Mouse (Mus musculus) olfactory bulb, adult 2 months (tissue): ENCODE measurements around the gene Olfr1415. TPM values are rescaled to one million over a fixed set of nuclear protein-coding genes. Genes with fewer than 3 reads are reported as not detected.
A peak's percentile ranks its signal among the peaks of the same experiment; 100 is the strongest.

Experiments
- H3K27ac ChIP-seq: fragments of 200-500 bp; 2 replicates; pipeline ENCODE4 v1.5.1; 2012; ENCODE audit warnings: low read depth, low read length; ENCODE audit not compliant: insufficient read depth
- H3K4me1 ChIP-seq: fragments of 200-500 bp; 2 replicates; pipeline ENCODE4 v1.6.1; 2012; ENCODE audit warnings: low read length; ENCODE audit not compliant: control insufficient read depth, insufficient read depth
- H3K4me3 ChIP-seq: fragments of 200-500 bp; 2 replicates; pipeline ENCODE4 v1.5.1; 2012; ENCODE audit warnings: mild to moderate bottlenecking, low read depth, low read length, moderate library complexity; ENCODE audit not compliant: insufficient read depth
- CTCF ChIP-seq: fragments of 200-500 bp; IDR thresholded peaks from 2 replicates; pipeline ENCODE4 v1.5.1; 2012; ENCODE audit warnings: low read depth, mild to moderate bottlenecking, low read length, moderate library complexity; ENCODE audit not compliant: insufficient read depth
- POLR2A ChIP-seq: fragments of 200-500 bp; IDR thresholded peaks from 2 replicates; pipeline ENCODE4 v1.6.1; 2012; ENCODE audit warnings: mild to moderate bottlenecking, low read depth, low read length, moderate library complexity; ENCODE audit not compliant: insufficient read depth
- WGBS: fragments of 180-500 bp; shearing (Covaris S2); methylation state at CpG from one replicate; pipeline ENCODE4 v1.1.7; 2018; 5-methylcytosine and 5-hydroxymethylcytosine counted together
- polyA plus RNA-seq: library from polyadenylated mRNA; stranded (reverse); fragments of >200 nt; gene quantifications from 2 replicates; pipeline ENCODE4 v1.2.4, GENCODE M21; 2012; ENCODE audit warnings: low replicate concordance; ENCODE audit not compliant: missing spikeins, insufficient read depth, insufficient read length

Gene Olfr1415
- polyA plus RNA-seq, 1 experiment, result not detected

DNA sequence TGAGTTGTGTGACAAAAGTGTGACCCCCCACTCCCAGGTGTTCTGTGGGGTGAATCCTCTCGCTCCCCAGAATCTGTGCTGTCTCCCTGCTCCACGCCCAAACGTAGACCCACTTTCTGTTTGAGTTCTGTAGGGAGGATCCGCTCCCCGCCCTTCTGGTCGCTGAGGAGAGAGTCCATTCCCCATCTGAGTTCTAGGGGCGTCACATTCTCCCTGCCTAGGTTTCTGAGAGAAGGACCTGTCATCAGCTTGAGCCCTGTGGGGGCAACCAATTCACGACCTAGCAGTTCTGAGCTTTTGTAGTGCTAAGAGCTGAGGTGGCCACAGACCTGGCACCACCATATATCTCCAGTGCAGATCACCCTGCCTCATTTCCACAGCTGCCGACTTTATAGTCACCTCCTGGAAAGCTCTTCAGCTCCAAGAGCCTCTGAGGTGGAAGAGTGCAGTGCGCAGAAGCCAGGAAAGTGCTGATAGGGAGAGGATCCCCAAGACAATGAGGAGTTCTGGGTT, 21.8 kb downstream of the Olfr1415 start:
- Histone ChIP-seq H3K27ac (no peak overlapping the region), H3K4me3 (peak overlapping the region; percentile 99), H3K4me1 (peaks cover 7% of the 10 kb centered on the region; the same call in 1 of the 2 replicates)
- no peak for TF ChIP-seq CTCF
- no peak for TF ChIP-seq POLR2A
- 2% methylated on average over 10 of the region's 10 CpGs for WGBS

GRCm38 (mm10) chr1:92473165-92474041, 22.5 kb downstream of the Olfr1415 start, which contains the start of gene Ndufa10:
Gene Ndufa10, minus strand, starts transcription at chr1:92473860.
- WGBS, result under 1% methylated on average over 67 of the region's 67 CpGs
- Histone ChIP-seq H3K4me3 (peak within 1 kb of the TSS; percentile 99), H3K27ac (peak within 1 kb of the TSS; percentile 83), H3K4me1 (peaks cover 7% of the 10 kb centered on the region; the same call in 1 of the 2 replicates)
- no peak for TF ChIP-seq CTCF
- peak; percentile 51; the same call in 1 of the 2 replicates for TF ChIP-seq POLR2A

GRCm38 (mm10) chr1:92468891-92469290, 27.0 kb downstream of the Olfr1415 start:
- peaks cover 2% of the 10 kb centered on the region; the same call in 1 of the 2 replicates for H3K4me1 ChIP-seq
- H3K27ac ChIP-seq, result no peak overlapping the region
- 83% methylated on average over 4 of the region's 4 CpGs for WGBS
- TF ChIP-seq CTCF (no peak), POLR2A (no peak)
- H3K4me3 ChIP-seq, result no peak overlapping the region

- H3K27ac ChIP-seq, result no peak overlapping the region
- H3K4me1 ChIP-seq, result no peaks in the 10 kb centered on the region
- H3K4me3 ChIP-seq, result no peak overlapping the region
- 72% methylated on average over 6 of the region's 6 CpGs for WGBS
- no peak for TF ChIP-seq POLR2A
- TF ChIP-seq CTCF, result no peak
These were observed 37.5 kb downstream of the Olfr1415 start for GRCm38 (mm10) chr1:92458416-92458815.

DNA sequence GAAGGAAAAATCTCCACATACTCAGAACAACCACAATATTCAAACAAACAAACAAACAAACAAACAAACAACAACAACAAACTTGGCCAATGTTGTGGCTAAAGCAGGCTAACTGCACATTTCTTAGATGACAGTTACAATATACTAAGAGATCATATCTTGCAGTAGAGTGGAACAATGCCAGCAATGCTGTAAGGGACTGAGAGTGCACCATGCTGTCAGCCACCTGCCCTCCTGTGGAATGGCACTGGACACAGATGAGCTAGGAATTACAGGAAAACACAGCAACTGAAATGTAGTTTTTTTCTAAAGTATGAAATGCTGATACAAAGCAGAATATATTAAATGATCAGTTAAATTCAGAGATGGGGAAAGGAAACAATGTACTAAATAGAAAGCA, 38.1 kb downstream of the Olfr1415 start:
- H3K27ac ChIP-seq, result no peak overlapping the region
- TF ChIP-seq POLR2A, result no peak
- no peak for TF ChIP-seq CTCF
- no peaks in the 10 kb centered on the region for H3K4me1 ChIP-seq
- no peak overlapping the region for H3K4me3 ChIP-seq

DNA sequence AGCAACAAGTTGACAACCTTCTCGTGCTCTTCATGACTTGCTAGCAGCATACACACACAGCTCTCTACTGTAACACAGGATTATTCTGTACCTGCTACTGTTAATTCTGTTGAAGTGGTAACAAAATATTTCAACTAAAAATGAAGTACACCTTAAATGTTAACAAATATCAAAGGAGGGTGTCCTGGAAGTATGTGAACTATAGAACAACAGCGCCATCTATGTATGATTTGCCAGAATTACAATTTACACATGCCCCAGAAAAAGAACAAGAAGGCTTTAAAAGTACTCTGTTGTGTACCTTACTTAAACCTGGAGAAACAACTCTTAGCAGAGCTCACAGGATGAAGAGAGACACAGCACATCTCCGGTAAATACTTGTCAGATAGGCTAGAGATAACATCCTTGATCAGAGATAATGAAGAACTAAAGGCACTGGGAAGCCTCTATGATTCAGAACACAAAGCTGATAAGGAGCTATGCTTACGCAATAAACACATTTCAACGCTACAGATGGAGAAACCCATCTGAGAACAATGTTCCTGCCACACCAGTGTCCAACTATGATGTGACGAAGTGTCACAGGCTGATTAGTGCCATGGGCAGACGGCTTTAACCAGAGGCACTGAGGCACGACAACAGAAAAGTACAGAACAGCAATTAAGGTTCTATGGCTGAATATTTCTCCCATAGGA, 42.0 kb downstream of the Olfr1415 start:
- H3K27ac ChIP-seq, result no peak overlapping the region
- H3K4me3 ChIP-seq, result no peak overlapping the region
- TF ChIP-seq POLR2A (no peak), CTCF (no peak)
- H3K4me1 ChIP-seq, result no peaks in the 10 kb centered on the region
- WGBS, result 66% methylated on average over 8 of the region's 8 CpGs

DNA sequence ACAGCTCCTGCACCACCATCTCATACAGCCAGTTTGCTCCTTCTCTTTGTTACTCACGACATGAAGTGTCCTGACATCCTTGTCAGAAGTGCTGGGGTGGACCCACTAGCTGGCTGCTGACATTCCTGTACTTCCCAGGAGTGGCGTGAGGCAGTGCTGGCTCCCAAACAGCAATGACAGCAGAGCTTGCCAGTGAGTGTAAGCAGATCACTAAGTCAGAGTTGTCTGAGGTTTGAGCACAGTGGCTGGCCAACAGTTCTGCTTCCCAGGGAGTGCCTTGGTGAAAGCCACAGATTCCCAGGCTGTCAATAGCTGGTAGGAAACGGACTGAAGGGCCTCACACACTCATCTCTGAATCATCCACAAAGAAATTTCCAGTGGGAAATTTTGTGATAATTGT, 47.6 kb downstream of the Olfr1415 start:
- WGBS, result 81% methylated on average over 3 of the region's 3 CpGs
- no peak for TF ChIP-seq POLR2A
- no peak for TF ChIP-seq CTCF
- no peak overlapping the region for H3K27ac ChIP-seq
- no peaks in the 10 kb centered on the region for H3K4me1 ChIP-seq
- H3K4me3 ChIP-seq, result no peak overlapping the region

- peaks cover 37% of the 10 kb centered on the region for H3K4me1 ChIP-seq
- TF ChIP-seq POLR2A, result no peak
- no peak for TF ChIP-seq CTCF
- no peak overlapping the region for H3K4me3 ChIP-seq
- WGBS, result 58% methylated on average over 6 of the region's 6 CpGs
- H3K27ac ChIP-seq, result peak overlapping the region; percentile 67
These were observed 54.3 kb downstream of the Olfr1415 start for GRCm38 (mm10) chr1:92441453-92442063.
